Mouse (Mus musculus) layer of hippocampus, adult 2 months (tissue): ENCODE data around the gene Fam155a. TPM values are rescaled to one million over a fixed set of nuclear protein-coding genes. Genes with fewer than 3 reads are reported as not detected.

Source experiments
- DNase-seq, 2 experiments: peaks; one replicate each; pipeline ENCODE4 v3.0.0; 2022; ENCODE audit warnings: low spot score in 2 of 2
- H3K27ac ChIP-seq: fragments of 200-600 bp; 2 replicates; pipeline ENCODE4 v1.8.1; 2022
- H3K4me3 ChIP-seq: fragments of 200-600 bp; 2 replicates; pipeline ENCODE4 v1.8.1; 2022; ENCODE audit warnings: mild to moderate bottlenecking
- CTCF ChIP-seq: fragments of 200-600 bp; conservative IDR thresholded peaks from 2 replicates; pipeline ENCODE4 v1.8.1; 2022; ENCODE audit warnings: antibody characterized with exemption, mild to moderate bottlenecking, moderate library complexity
- total RNA-seq, 2 experiments: library from RNA; stranded (reverse); gene quantifications; 2 replicates each; pipeline ENCODE4 v1.2.3; 2021

The Fam155a gene
- total RNA-seq, 2 experiments from 2014 or later = 123 to 128 TPM

DNA sequence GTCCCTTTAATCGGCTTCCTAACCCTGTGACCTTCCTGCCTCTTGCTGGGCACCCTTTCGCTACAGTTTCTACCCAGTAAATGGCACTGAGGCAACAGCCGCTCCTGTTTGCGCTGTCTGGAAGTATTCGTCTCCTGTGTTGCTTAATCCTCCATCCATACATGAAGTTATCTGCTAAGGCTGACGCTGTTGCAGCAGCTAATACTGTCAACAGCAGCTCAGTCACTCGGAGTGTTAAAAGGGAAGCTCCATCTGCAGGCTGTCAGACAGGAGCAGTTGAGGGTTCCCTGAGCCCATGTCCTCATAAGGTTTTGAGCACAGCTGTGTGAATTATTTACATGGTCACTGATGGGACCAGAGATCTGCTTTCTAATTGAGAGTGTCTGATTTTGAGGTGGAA lies 322.3 kb downstream of the Fam155a start:
- no peak for DNase-seq
- Histone ChIP-seq H3K4me3 (no peak overlapping the region), H3K27ac (no peak overlapping the region)
- no peak for TF ChIP-seq CTCF

DNA sequence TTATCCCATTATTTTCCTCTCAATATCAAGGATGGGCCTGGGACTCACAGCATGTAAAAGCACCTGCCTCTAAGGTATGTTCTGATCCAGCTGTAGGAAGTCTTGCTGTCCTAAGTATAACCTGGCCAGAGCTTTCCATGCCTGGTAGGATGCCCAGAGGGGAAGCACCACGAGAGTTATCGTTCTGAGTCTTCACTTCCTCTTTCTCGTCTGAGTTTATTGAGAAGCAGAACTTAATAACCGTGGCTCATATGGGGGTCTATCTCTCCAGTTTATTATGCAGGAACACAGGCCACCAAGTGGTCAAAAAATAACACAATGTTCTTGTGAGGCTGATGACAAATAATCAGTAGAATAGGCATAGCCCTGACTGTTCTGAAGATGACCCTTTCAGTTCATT lies 333.1 kb downstream of the Fam155a start:
- DNase-seq = no peak
- TF ChIP-seq CTCF = no peak
- H3K4me3 ChIP-seq = no peak overlapping the region
- no peak overlapping the region for H3K27ac ChIP-seq

DNA sequence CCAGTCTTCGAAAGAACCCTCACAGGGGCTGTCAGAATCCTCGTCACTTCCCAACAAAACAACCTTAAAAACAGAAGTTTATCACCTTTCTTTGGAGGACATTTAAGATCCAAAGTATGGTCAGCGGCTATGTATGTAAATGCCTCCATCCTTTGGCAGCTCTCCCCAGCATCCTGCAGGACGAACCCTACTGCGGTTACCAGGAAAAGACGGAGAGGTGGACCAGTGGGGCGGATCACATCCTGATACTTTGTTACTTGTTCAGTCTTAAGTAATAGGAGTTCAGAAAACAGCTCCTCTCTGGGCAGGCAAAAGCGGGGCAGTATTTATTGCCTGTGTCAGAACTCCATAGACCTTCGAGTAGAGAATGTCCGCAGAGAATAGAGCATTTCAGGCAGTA lies 335.5 kb downstream of the Fam155a start:
- H3K27ac ChIP-seq = no peak overlapping the region
- H3K4me3 ChIP-seq = no peak overlapping the region
- DNase-seq = no peak
- TF ChIP-seq CTCF = no peak

DNA sequence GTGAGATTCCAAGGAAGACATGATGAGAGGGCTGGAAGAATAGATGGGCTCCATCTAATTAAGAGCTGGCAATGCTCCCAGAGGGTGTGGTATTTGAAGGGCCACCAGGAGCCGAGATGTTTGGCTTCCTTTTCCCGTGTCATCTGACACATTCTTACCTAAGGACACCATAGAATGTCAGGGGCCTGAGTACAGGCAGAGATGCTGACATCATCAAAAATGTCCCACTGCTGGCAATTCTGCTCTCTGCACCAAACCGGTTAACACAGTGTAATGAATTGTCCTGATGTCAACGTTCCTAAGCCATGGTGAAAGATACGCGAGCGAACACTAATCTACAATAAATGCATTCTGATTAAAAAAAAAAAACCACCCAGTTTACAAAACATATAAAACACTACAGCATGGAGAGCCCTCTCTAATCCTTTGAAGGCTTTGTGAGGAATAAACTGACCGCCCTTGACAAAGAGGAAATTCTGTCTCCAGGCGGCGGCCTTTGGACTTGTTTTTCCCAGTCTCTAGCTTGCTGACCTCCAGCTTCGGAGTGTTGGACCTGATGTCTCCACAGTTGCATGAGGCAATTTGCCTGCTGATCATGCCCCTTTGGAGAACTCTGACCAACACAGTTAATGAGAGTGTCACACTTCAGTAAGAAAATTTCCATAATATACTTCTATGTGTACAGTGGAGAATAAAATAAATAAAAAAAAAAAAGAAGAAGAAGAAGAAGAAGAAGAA lies 338.2 kb downstream of the Fam155a start:
- no peak for DNase-seq
- Histone ChIP-seq H3K27ac (no peak overlapping the region), H3K4me3 (no peak overlapping the region)
- no peak for TF ChIP-seq CTCF

DNA sequence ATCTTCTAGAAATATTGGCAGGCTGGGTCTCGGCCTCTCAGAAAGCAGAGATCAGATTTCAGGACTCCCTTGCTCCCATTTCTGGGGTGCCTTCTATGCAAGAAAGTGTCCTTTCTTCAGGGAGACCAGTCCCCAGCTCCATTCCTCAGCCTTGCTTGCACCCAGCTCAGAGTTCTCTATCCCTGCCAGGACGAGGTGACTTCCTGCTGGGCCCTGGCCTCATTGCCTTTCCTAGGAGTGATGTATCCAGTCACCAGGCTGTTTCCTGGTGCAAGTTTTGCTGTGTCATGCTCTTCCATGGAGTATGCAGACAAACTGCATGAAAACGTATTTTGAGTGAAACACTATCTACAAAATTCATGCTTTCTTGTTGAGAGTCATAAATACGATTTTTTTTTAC lies 342.1 kb downstream of the Fam155a start:
- TF ChIP-seq CTCF = no peak
- no peak for DNase-seq
- Histone ChIP-seq H3K4me3 (no peak overlapping the region), H3K27ac (no peak overlapping the region)

DNA sequence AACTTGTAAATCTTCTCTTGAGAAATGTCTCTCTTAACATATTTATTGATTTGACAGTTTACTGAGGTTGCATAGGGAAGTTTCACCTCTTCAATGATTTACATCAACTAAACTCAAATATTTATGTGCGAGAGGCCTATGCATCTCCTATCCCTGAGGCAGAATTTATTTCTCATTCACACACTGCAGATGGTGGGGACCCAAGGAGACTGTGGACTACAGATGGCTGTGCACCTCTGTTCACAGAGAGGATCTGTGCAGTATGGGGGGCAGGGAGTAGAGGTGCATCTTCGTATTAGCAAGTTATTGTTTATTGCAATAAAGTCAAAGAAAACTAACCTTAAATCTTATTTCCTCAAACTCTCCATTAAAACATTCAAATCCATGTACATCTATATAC lies 346.9 kb downstream of the Fam155a start:
- TF ChIP-seq CTCF = no peak
- H3K27ac ChIP-seq = no peak overlapping the region
- DNase-seq = no peak
- H3K4me3 ChIP-seq = no peak overlapping the region

DNA sequence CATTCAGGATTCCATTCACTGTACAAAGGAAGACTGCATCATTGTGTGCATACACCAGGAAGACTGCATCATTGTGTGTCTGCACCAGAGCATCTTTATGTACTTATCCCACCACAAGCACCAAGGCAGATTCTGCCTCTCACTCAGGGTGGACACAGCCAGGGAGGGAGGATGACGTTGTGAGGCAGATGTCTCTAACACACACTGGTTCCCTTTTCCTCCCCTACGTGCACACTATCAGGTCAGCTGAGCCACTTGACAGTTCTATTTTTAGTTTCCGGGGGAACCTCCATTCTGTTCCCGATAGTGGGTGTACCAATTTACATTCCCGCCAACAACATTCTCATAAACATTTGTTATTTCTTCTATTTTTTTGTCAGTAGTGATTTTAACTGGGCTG lies 347.4 kb downstream of the Fam155a start:
- Histone ChIP-seq H3K4me3 (no peak overlapping the region), H3K27ac (no peak overlapping the region)
- no peak for TF ChIP-seq CTCF
- DNase-seq = no peak

DNA sequence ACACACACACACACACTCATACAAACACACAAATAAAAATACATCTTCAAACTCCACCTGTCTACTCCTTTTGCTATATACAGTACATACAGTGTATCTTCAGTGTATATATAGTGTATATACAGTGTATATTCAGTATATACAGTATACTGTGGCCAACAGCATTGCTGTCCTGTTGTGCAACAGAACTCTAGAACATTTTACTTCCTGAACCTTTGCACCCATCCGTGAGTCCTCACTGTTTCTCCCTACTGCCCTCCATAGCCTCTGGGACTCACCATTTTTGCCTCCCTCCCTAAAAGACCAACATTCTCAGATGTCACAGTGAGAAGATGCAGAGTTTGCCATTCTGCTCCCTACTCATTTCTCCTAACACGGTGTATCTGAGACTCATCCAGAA lies 347.8 kb downstream of the Fam155a start:
- Histone ChIP-seq H3K27ac (no peak overlapping the region), H3K4me3 (no peak overlapping the region)
- TF ChIP-seq CTCF = no peak
- DNase-seq = no peak

DNA sequence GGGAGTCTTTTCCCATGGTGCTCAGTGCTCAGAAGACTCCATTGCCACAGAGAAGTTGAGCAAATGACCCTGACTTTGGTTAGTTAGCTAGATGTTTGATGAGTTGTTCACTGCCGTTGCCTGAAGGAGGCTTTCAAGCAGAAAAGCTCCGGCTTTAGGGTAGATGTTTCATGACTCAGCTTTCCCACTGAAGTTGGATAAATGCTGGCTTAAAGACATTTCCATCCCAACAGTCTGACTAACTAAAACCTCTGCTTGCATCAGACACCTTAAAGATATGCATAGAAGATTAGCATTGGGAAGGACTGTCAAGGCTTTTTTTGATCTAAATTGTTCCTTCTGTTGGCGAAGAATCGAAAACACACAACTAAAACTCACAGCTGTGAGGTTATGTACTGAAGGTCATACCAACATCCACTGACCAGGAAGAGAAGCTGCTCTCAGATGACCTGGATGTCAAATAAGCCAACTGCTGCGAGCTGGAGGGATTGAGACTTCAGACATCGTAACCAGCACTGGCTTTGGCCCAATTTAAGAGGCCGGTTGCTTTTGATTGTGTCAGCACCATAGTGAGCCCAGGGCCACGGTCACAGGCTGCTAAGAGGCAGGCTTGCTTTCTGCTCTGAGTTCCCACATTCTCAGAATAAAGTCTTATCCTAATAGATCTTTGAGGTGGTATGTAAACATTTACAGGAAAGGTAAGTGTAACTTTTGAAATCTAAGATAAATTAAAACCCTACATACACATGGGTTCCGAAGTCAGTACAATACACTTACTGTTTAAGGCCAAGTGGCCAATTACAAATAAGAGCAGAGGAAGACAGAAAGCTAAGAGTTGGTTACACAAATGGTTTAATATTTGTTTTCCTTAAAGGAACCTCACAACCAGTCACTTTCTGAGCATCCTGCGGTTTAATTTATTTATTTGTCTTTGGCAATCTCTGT lies 351.8 kb downstream of the Fam155a start:
- no peak for TF ChIP-seq CTCF
- no peak for DNase-seq
- Histone ChIP-seq H3K27ac (no peak overlapping the region), H3K4me3 (no peak overlapping the region)

DNA sequence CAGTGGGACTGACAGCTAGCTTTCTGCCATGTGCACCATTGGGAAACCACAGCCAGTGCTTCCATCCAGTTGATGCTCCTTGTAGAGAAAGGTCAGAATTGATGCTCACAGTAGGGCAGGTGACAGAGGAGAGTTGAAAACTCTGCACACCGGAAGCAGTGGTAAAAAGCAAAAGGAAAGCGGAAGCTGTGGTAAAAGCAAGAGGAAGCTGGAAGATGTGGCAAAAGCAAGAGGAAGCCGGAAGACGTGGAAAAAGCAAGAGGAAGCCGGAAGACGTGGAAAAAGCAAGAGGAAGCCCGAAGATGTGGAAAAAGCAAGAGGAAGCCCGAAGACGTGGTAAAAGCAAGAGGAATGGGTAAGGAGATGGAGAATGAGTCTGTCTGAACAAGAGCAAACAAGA lies 354.8 kb downstream of the Fam155a start:
- TF ChIP-seq CTCF = no peak
- no peak for DNase-seq
- Histone ChIP-seq H3K4me3 (no peak overlapping the region), H3K27ac (no peak overlapping the region)

DNA sequence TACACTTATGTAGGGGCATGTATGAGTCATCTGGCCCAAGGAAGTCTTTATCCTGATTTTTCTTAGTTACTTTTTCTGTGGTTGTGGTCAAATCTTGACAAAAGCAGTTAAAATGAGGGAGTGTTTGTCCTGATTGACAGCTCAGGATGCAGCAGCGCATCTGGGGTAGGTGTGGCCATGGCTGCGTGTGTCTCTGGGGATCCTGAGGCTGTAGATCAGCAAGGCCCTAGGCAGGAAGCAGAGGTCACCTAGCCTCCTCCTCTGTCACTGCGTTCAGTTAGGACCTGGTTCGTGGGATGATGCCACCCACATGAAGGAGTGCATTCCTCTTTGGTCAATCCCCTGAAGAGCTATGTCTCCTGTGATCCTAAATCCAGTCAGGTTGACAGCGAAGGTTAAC lies 362.5 kb downstream of the Fam155a start:
- Histone ChIP-seq H3K4me3 (no peak overlapping the region), H3K27ac (no peak overlapping the region)
- no peak for TF ChIP-seq CTCF
- no peak for DNase-seq

DNA sequence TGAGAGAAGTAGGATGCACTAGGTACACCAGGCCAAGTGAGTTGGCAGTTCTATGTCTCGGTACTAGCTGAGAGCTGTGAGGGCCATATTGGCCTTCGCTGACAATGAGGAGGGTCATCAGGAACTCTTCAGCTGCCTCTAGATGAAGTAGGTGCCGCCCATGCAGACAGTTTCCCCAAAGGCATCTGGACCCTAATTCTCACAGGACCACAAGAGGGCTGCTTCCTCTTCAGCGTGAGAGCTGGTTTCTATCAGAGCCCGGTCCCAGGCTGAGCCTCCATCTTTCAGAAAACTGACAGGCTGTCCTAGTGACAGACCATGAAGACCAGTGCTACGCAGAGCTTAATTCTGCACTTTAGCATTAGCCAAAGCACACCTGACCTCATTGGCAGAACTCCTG lies 364.8 kb downstream of the Fam155a start:
- TF ChIP-seq CTCF = no peak
- DNase-seq = no peak
- no peak overlapping the region for H3K27ac ChIP-seq
- H3K4me3 ChIP-seq = no peak overlapping the region

DNA sequence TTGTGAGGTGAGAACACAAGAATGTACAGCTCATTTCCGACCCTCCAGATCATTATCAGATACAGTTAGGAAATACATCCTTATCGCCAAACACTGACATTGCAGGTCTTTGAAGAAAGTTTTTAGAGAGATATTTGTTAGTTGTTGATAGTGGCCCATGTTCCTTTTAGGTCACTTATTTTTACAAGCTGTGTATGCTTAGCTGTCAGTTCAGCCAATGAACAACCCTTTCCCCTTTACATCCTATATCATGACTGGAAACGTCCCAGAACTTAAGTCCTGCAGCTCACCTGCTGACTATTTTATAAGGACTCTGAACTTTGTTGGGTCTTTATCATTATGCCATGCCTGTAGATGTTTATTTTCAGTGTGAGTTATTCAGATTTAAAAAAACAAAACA lies 366.3 kb downstream of the Fam155a start:
- TF ChIP-seq CTCF = no peak
- Histone ChIP-seq H3K27ac (no peak overlapping the region), H3K4me3 (no peak overlapping the region)
- no peak for DNase-seq

DNA sequence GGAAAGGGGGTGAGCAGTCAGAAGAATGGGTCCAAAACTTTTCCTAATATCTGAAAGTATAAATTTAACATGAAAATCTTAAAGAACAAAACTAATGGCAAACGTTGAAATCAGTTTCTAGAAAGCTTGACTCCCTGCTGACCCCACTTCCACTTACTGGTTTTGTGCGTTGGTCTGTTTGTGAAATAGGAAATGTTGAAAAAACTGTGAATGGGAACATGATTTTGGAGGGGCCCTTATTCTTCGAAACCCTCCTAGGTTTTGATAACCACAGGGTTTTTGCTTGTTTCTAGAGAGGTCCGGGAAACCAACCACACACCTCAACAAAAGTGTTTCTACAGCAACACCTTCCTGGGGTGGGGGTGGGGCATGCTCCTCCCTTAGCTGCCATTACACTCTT lies 368.6 kb downstream of the Fam155a start:
- TF ChIP-seq CTCF = no peak
- DNase-seq = no peak
- Histone ChIP-seq H3K27ac (no peak overlapping the region), H3K4me3 (no peak overlapping the region)
